Mouse (Mus musculus): Measurements from ENCODE around the gene Snd1. TPM values are rescaled to one million over a fixed set of nuclear protein-coding genes. Genes with fewer than 3 reads are reported as not detected.

Gene Snd1
- polyA plus RNA-seq, 1 experiment = 82.6 TPM

- TF ChIP-seq GATA1 (IDR thresholded peaks at IDR 0.05; ENCODE audit: low read length) = no peak
Measured at GRCm38 (mm10) chr6:28507759-28508158, 32.8 kb downstream of the Snd1 start.

DNA sequence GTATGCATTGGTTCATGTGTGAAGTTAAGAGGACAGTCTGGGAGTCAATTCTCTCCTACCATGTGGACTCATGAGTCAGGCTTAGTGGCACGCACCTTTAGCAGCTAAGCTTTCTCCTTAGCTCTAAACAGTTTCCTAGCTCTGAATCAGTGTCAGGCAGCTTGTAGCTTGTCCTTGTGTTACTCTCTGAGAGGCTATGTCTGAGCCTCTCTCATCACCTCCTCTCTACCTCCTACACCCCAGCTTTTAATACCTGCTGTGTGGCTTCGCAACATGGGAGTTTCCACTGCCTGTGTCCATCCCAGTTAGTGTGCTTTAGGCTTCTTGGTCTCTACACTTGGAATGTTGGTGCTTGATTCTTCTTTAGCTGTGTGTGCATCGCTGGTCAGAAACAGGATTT is 39.3 kb downstream of the Snd1 start:
- no peak for TF ChIP-seq GATA1 (IDR thresholded peaks at IDR 0.05; ENCODE audit: low read length)

- TF ChIP-seq GATA1 (IDR thresholded peaks at IDR 0.05; ENCODE audit: low read length) = no peak
Measured at GRCm38 (mm10) chr6:28514830-28515350, 40.0 kb downstream of the Snd1 start.

DNA sequence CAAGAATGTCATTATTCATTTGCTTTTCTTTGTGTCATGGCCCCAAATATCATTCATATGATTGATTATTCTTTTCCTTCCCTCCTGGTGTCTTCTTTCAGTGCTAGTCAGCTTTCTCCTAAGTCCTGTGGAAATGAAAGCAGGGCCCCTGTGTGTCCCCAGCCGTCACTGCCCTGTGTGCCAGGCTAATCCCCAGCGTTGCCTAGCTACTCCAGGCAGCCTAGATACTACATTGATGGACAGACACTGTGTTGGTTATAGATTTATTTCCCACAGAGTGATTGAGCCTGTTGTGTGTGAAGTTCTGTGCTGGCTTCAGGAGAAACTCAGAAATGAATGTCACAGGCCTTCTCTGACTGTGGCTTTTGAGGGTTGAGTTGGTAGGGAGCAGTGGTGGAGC is 41.7 kb downstream of the Snd1 start:
- no peak for TF ChIP-seq GATA1 (IDR thresholded peaks at IDR 0.05; ENCODE audit: low read length)

DNA sequence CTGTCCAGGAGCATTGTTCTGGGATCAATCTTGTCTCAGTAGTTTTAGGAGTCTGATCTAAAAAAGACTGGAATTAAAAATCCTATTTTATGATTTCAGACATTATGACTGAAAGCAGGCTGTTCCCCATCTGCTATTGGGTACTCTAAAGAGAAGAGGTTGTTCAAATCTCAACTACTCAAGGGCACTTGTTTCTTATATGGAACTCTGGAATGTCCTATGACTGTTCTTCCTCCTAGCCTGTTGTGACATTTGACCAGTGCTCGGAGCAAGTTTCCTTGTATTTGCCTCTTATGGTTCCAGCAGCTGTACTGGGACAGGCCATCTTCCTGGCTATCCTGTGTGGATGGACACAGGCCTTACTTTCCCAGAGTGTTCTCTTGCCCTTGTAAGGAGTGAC is 42.1 kb downstream of the Snd1 start:
- TF ChIP-seq GATA1 (IDR thresholded peaks at IDR 0.05; ENCODE audit: low read length) = no peak

DNA sequence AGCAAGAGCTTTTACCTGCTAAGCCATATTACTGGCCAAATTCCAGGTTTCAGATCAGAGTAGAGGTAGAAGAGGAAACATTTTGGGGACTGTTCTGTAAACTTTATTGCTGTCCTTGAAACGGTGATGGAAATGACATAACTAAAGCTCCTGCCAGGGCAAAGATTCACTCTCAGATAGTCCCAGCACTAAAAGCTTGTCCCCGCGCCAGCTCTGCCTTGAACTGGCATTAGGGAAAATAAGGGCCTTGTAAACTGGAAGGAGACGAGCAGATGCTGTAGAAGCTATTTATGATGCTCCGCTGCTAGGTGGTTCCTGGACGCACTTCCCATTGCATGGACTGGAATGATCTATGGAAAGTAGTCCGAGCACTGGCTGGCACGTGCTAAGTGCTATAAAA is 44.5 kb downstream of the Snd1 start:
- no peak for TF ChIP-seq GATA1 (IDR thresholded peaks at IDR 0.05; ENCODE audit: low read length)

GRCm38 (mm10) chr6:28521416-28521815 is 46.5 kb downstream of the Snd1 start:
- TF ChIP-seq GATA1 (IDR thresholded peaks at IDR 0.05; ENCODE audit: low read length) = no peak

GRCm38 (mm10) chr6:28525589-28525988 is 50.6 kb downstream of the Snd1 start:
- TF ChIP-seq GATA1 (IDR thresholded peaks at IDR 0.05; ENCODE audit: low read length) = no peak

DNA sequence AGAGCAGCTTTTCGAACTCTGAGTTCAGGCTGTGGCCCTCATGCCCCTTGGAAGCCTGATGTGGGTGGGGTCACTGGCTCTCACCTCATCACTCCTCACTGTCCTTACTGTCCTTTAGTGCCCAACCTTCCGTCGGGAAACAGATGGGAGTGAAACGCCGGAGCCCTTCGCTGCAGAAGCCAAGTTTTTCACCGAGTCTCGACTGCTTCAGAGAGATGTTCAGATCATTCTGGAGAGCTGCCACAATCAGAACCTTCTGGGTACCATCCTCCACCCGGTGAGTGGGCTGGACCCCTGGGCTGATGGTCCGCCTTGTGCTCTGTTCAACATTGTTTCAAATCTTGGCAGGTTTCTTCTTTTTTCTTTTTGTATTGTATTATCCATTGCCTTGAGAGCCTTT is 52.5 kb downstream of the Snd1 start:
- no peak for TF ChIP-seq GATA1 (IDR thresholded peaks at IDR 0.05; ENCODE audit: low read length)

DNA sequence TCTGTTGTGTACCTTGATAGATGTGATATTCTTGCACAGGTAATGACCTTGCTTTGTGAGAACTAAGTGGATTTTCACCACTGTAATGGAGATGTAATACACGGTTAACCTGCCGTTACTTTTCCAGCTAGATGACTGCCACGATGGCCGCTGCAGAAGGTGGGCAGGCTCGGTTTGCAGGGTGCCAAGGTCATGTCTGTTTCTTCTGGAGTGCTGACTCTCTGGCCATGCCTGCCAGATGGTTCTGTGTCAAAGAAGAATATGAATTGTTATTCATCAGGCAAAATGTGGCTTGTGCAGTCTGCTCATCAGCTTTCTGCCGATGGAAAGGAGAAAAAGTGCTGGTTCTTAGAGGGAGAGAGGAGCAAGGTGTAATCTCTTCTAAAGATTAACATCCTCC is 53.3 kb downstream of the Snd1 start:
- TF ChIP-seq GATA1 (IDR thresholded peaks at IDR 0.05; ENCODE audit: low read length) = no peak

- TF ChIP-seq GATA1 (IDR thresholded peaks at IDR 0.05; ENCODE audit: low read length) = no peak
Measured at GRCm38 (mm10) chr6:28536464-28536863, 61.5 kb downstream of the Snd1 start.

DNA sequence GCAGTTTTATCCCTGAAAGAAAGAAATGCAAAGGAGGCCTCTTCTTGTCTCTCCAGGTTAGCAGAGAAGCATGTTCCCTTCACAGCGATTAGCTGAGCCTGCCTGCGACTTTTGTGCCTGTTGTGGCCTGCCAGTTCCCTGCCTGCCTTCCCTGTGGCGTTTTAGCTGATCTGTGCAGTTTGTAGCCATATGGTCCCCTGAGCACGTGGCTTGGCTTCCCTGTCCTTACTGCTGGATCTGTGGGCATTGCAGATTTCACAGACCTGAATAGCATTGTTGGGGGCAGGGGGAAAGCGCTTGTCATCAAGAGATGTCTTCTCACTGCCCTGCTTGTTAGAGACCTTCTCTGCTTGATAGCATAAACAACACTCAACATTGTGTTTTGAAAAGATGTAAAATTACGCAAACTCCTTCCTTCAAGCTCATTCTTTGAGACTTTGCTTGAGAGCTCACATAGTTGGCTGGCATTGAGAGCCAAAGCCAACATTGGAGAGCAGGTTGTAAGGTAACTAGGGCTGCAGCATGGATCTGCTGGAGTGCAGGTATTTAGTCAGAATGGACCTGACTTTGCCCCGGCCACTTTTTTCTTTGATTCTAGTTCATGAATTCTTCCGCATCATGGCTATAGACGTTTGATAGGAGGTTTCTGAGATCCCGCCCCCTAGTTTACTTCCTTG is 63.0 kb downstream of the Snd1 start:
- TF ChIP-seq GATA1 (IDR thresholded peaks at IDR 0.05; ENCODE audit: low read length) = no peak

DNA sequence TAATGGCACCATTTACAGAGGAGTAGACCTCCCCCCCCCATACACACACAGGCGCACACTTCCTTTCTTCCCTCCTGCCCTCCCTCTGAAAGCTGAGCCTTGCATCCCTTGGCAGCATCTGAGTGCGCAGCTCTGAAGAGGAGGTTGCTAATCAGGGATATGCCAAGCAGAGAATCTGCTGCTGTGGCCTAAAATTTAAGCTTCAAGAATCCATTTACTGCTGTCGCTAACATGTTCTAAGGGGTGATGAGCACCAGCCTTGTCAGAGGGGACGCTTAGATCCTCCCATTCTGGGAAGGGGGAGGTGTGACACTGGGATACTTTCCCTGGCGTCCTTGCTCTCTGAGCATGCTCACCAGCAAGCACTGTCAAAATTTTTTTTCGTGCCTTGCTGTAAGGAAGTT is 67.4 kb downstream of the Snd1 start:
- TF ChIP-seq GATA1 (IDR thresholded peaks at IDR 0.05; ENCODE audit: low read length) = no peak

GRCm38 (mm10) chr6:28546943-28547342 is 72.0 kb downstream of the Snd1 start:
- no peak for TF ChIP-seq GATA1 (IDR thresholded peaks at IDR 0.05; ENCODE audit: low read length)

GRCm38 (mm10) chr6:28549374-28549773 is 74.4 kb downstream of the Snd1 start:
- TF ChIP-seq GATA1 (IDR thresholded peaks at IDR 0.05; ENCODE audit: low read length) = no peak

DNA sequence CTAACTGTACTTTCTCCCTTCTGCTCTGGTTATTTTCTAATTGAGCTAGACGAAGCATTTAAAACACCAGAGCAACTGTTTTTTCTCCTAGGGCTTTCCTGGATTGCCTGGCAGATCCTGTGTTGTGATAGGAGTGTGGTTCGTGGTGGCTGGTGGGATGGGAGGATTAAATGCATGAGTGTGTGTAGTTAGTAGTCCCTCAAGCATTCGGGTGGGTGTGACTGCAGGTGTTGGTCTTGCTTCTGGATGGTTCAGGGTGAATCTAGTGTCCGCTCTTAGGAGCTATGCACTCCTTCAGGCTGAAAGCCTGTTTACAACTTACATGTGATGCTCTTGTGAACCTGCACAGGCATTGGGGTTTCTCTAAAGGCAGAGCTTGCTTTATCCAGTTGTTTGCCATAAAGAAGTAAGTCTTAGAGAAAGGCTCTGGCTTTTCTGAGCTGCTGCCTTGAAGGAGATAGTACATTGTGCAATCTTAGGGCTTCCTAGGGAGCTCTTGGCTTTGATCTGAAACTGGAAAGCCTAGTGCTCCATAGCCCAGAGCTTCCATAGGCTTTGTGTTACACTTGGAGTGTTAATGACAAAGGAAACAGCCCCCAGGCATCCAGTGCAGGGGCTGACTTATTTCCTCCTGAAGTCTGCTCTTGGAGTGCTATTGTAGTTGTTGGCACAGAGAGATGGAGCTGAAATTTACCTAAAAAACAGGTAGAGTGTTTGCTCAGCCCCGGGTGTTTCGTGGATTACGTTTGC is 75.5 kb downstream of the Snd1 start:
- TF ChIP-seq GATA1 (IDR thresholded peaks at IDR 0.05; ENCODE audit: low read length) = no peak

DNA sequence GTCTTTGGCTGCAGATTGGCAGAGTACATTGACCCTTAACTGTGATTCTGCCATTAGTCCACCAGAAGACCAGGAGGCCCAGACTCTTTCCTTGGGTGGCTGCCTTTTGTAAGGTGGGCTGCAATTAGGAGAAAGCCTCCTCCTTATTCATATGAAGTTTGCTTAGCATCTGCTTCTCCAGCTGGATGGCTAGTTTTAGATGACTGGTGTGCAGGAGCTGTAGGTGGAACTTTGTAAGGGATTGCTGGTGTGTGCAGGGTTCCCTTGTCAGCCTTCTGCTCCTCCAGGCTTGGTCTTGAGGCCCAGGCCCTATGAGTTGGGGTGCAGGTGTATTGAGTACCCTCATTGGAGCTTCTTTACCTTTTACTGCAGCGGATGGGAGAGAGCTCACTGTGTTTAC is 79.5 kb downstream of the Snd1 start:
- TF ChIP-seq GATA1 (IDR thresholded peaks at IDR 0.05; ENCODE audit: low read length) = no peak
